Mouse (Mus musculus): ENCODE results near the gene Unc13b.

GRCm38 (mm10) chr4:43209673-43210072 is 150.9 kb downstream of the Unc13b start:
- no peak for TF ChIP-seq CTCF (IDR thresholded peaks at IDR 0.05; ENCODE audit: low read depth, low read length)
- TF ChIP-seq POLR2A (IDR thresholded peaks at IDR 0.05; ENCODE audit: borderline replicate concordance, low read depth, low read length) = no peak
